Mouse (Mus musculus) monocyte, adult 5-6 weeks (primary cell): ENCODE results near the gene 3100002H09Rik. TPM values are rescaled to one million over a fixed set of nuclear protein-coding genes. Genes with fewer than 3 reads are reported as not detected.

Experiments
- ATAC-seq: fragments of 153-309, 156-312 bp; replicated peaks from 2 replicates; pipeline ENCODE4 v1.8.0; 2017; ENCODE audit warnings: mild to moderate bottlenecking; ENCODE audit not compliant: low TSS enrichment, insufficient number of reproducible peaks, severe bottlenecking, poor library complexity, low FRiP score
- total RNA-seq: library from RNA; stranded (forward); fragments of 200-1000, 200-491, 200-594 nt; gene quantifications from 3 replicates; pipeline ENCODE4 v1.2.3, GENCODE M21; 2017

The 3100002H09Rik gene
- total RNA-seq, 1 experiment from 2014 or later, result not detected

DNA sequence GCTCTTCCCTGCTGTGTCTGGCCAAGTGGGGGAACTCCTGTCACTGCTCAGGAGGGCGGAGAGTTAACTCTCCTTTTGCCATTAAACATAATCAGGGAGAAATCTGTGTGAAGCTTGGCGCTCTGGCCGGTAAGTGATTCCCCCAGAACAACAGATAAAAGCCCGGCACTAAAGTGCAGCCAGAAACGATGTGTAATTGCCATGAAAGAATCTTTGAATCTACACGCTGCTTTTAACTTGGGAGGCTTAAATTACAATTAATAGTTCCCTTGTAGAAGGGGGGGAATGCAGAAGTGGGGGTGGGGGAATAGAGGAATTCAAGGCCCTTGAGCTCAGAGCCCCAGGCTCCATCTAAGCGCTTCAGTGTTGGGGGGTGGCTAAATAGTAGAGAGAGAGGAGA lies 40.9 kb downstream of the 3100002H09Rik start:
- no peak for ATAC-seq

DNA sequence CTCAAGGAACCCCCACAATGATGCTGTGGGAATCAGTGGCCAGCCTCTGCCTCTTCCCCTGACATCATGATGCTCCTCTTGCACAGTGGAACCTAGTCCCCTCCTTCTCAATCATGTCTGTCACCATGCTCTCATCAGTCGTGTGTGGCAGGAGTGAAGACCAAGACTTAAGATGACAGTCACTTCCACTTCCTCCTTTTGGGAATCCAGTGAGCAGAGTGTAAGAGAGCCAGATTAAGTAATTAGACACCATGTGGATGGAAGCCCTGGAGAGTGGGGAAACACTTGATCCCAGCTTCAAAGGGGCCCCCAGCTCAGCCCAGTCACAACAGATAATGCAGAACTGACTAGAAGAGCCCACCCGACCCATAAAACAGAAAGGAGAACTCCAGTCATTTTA lies 47.2 kb downstream of the 3100002H09Rik start:
- ATAC-seq, result no peak

GRCm38 (mm10) chr4:124562721-124563120 lies 47.9 kb downstream of the 3100002H09Rik start:
- no peak for ATAC-seq

Other genes with a start within 250 kb of the 3100002H09Rik start
- gene Pou3f1, start 46.0 kb upstream of the 3100002H09Rik start, total RNA-seq, result not detected in 3 replicates
- gene Utp11, start 82.8 kb upstream of the 3100002H09Rik start, total RNA-seq, result 28.4 to 46.7 TPM (median 36.0 TPM) in 3 replicates
- gene Fhl3, start 89.9 kb upstream of the 3100002H09Rik start, total RNA-seq, result 0.76 to 5.1 TPM in 2 of 3 replicates, not detected in the other
- 67.5 to 99.3 TPM (median 98.8 TPM) in 3 replicates for gene Sf3a3, start 104.0 kb upstream of the 3100002H09Rik start, total RNA-seq
- gene Inpp5b, start 131.0 kb upstream of the 3100002H09Rik start, total RNA-seq, result 30.2 to 90.4 TPM (median 33.8 TPM) in 3 replicates
- gene Mtf1, start 191.3 kb upstream of the 3100002H09Rik start, total RNA-seq, result 33.8 to 50.2 TPM (median 34.0 TPM) in 3 replicates
- gene Yrdc, start 239.9 kb upstream of the 3100002H09Rik start, total RNA-seq, result 28.9 to 39.6 TPM (median 38.2 TPM) in 3 replicates
- gene 1110065P20Rik, start 240.4 kb upstream of the 3100002H09Rik start, total RNA-seq, result 5.5 to 6.7 TPM (median 6.5 TPM) in 3 replicates